Mouse (Mus musculus) liver, postnatal 0 days (tissue): ENCODE measurements at regions not wholly inside any gene's neighbourhood (a gene's known extent, or its start where the extent isn't known, plus 50 kb on each side); places are given as distances from the start of the nearest gene placed in this dataset.

ENCODE experiments used
- CTCF ChIP-seq: sonication (generic); IDR thresholded peaks from 2 replicates; pipeline ENCODE4 v1.5.1; 2016; ENCODE audit warnings: antibody characterized with exemption, low read depth
- EP300 ChIP-seq: IDR thresholded peaks from 2 replicates; pipeline ENCODE4 v1.6.1; 2016; ENCODE audit warnings: antibody characterized with exemption, low read depth, mild to moderate bottlenecking

DNA sequence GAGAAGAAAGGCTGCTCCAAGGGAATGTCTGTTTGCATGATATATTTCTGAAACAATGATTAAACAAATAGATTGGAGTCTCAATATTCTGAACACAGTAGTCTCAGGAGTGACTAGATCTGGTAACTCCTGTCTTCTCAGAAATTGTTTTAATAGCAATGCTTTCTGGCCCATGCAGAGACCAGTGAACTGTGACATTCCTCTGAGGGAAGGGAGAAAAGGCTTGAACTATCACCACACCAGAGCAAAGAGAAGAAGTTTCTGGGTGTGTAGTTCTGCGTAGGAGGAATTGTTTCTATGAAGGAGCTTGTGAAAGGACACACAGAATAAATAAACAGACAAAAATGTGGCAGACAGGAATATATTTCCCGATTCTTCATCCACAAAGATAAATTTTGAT is 277.1 kb downstream of the Osr1 start:
- TF ChIP-seq CTCF: no peak
- TF ChIP-seq EP300: no peak
